Mouse (Mus musculus): ENCODE results near the gene Coro2b.

The Coro2b gene

DNA sequence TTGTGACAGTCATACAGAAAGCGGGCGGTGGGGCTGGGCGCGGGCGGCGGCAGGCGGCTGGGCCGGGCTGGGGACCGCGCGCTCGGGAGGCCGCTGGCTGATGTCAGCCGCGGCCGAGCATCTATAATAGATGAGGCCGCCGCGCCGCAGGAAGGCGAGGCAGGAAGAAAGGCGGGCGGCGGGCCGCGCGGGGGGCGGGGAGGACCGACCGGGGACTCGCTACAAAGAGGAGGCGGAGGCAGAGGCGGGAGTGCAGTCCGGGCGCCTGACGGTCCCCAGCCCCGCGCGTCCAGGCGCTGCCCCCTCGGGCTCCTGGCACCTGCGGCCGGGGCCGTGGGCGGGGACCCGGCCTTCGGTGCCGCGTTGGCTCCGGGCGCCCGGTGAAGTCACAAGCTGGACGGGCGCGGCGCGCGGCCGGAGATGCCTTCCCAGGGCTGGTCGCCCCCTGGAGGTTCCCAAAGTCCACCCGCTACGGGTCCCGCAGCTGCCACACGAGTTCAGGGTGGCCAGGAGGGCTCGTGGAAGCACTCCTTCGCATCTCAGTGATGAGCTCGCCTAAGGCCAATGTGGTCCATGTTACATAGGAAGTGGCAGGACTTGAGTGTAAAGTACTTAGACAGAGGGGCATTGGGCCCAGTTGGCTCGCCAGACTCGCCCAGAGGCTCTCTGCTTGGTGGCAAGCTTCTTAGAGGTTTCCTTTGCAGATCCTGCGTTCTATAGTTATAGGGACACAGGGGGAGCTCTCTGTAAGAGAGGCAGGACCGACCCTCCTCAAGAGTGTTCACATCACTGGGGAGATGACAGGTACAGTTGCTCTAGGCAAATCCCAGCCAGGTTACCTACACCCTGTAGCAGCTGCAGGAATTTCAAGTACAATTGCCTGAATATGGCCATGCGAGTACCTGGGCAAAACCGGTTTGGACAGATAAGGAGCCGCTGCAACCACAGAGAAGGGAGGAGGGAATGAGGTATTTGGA is at the start of gene Coro2b:
TSS of gene Coro2b (minus strand) at position 390 of the 977 bp plus-strand sequence.
- peak; percentile 84 to 85 for DNase-seq

DNA sequence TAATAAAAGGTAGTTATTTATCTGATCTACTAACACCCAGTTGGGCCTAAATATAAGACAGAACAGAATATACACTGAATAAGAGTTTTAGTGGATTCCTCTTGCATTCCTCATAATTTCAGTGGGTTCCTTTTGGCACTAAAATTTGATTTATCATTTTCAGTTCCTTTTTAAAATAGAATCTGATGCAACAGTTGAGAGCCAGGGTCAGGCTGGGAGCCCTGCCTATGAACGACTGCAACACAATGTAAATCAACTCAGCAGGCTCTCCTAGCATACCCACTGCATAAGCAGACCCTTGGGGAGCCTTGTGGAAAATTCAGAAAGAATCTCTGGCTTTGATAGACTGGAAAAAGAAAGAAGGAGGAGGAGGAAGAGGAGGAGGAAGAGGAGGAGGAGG is 40.7 kb upstream of the Coro2b start:
- no peak for DNase-seq

GRCm38 (mm10) chr9:62569121-62569520 is 32.3 kb upstream of the Coro2b start:
- no peak for DNase-seq

GRCm38 (mm10) chr9:62567818-62568217 is 31.0 kb upstream of the Coro2b start:
- no peak for DNase-seq

- no peak for DNase-seq
These were observed 25.4 kb upstream of the Coro2b start for GRCm38 (mm10) chr9:62562236-62562635.

GRCm38 (mm10) chr9:62560432-62560831 is 23.6 kb upstream of the Coro2b start:
- DNase-seq, result no peak

DNA sequence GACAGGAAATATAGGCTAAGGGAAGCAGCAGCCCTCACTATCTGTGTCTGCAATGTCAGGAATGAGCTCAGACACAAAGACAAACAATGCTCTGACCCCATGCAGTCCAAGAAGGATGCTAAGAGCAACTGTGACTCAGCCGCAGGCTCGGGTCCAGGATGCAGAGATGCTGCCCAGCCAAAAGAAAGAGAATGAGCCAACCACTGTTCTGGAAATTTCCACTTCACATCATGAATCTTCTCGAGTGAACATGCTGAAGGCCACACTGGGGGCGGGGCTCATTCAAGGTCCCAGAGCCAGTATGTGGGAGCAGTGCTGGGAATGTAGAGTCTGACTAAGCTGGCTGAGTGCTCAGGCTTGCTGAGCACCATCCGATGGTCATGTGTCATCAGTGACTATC is 23.2 kb upstream of the Coro2b start:
- DNase-seq, result no peak

DNA sequence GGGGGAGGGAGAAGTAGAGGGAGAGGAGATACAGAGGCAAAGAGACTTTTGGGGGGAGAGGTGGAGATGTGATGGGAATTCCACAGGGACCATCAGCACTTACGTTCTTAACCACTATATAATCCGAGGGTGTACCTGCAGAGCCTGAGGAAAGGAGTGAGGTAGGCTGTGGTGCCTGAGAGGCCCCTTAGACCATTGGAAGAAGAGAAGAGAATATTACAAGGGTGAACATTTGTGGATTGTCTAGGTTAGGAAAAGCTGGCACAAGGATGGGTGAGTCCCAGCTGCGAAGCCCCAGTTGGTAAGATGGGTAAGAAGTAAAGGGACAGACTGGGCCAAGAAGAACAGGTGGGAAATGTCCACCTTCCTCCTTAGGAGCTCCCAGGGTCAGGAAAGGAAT is 22.6 kb upstream of the Coro2b start:
- DNase-seq, result no peak

- no peak for DNase-seq
These were observed 21.2 kb upstream of the Coro2b start for GRCm38 (mm10) chr9:62558058-62558457.

DNA sequence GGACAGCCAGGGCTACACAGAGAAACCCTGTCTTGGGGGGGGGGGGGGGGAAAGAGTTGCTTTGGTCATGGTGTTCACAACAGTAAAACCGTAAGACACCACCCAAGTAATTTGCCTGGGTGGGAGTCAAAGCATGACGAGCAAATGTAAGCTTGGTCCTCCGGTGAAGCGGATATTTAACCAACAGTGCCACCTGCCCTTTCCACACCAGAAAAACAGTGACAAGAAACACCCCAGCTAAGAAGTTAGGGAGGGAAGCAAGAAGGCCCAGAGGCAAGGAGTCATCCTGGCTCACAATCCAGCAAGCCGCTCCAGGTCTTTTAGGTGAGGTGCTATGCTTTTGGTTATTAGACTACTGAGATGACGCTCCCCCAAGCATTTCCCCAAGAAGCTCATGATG is 19.9 kb upstream of the Coro2b start:
- DNase-seq, result no peak

DNA sequence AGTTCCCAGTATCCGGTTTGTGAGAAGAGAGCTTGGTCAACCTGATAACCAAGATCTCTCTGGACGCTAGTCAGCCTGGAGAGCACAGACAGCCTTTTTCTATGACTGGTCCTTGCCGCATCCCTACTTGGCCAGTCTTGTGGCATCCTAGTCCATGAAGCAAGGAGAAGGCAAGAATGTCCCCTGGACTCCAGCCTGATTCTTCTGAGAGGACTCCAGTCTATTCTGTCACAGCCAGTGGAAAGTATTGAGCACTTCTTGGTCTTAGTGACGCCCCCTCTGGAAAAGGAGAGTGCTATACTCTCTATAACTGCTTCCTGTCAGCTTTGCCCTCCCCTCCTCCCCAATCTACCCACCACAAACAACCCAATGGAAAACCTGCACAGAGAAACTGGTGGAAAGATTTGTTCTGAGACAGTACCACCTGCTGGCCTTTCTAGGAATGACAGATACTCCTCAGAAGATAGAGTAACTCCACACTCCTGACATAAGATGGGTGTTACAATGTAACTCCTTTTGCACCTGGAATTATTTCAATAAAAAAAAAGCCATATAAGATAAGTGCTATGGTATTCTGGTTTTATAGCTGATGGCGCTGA is 18.5 kb upstream of the Coro2b start:
- no peak for DNase-seq

- no peak for DNase-seq
These were observed 17.8 kb upstream of the Coro2b start for GRCm38 (mm10) chr9:62554606-62555005.

DNA sequence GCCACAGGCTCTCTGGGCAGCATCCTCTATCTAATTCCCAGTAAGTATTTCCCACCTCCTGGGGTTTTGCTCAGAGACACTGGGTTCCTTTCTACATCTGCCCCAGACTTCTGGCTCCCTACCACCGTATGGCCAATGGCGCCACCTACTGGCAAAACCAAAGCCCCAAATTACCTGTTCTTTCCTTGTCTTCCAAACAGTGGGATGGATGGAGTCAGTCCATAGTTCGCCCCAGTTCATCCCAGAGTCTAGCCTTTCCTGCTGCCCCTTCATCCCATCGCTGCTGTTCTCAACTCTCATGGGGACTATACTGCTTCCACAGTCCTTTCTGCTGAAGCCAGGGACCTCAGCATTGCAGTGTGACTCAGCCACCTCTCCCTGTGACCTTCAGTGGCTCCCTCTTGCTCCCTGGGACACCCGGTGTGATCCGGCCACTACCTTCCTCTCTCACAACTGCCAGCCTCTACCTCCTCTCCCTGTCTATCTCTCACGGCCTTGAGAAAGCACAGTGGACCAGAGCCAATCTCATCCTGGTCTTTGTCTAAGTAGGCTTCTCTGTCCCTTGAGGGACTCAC is 16.6 kb upstream of the Coro2b start:
- DNase-seq, result peak; percentile 54 to 64

DNA sequence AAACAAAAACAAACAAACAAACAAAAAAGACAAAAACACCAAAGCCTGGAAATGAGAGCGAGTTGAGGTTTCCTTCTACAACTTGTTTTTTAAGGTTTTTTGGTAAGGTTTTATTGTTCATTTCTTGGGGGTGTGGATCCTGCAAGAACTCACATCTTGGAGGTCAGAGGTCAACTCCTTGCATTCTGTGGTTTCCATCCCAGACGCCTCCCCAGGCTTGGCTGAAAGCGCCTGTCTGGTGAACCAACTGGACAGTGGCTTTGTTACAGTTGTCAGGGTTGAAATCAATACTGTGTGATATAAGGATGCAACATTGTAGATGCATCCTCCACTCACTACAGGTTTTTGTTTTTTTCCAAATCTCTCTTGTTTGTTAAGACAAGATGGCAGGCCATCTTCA is 14.7 kb upstream of the Coro2b start:
- no peak for DNase-seq

DNA sequence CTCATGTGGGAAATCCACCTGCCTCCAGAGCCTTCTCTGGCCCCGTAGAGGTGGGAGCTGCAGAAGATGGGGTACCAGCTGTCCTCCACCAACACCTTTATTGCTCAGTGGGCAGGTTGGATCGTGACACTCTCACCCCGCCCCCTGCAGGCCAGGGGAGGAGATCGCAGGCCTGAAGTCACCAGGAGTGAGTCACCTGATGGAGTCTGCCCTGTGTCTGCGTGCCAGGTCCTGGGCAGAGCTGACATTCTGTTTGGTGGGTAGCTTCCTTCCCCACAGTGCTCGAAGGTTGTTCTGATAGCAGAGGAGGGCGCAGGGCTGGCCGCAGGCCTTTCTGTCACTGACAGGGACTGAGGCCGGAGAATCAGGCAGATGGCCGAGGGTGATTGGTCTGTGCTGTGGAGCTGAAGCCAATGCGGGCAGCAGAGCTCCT is 13.8 kb upstream of the Coro2b start:
- DNase-seq, result peak; percentile 78 to 80

GRCm38 (mm10) chr9:62549809-62550208 is 13.0 kb upstream of the Coro2b start:
- DNase-seq, result peak; percentile 77 to 87

DNA sequence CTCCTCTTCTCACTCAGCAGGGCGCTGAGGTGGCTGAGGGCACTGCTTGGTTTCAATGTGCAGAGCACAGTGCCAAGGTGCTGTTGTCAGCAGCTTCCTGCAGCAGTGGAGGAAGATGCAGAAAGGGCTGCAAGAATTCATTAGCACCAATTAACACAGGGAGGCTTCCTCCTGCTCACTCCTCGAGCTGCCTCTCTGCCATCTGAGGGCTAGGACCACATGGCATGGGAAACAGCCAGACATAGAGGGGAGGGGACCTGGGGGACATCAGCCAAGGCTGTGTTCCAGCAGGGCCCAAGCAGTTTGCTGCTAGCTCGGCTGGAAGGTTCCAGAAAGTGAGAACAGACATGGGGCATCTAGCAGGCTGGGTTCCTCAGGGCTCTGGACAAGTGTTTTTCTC is 10.6 kb upstream of the Coro2b start:
- no peak for DNase-seq

DNA sequence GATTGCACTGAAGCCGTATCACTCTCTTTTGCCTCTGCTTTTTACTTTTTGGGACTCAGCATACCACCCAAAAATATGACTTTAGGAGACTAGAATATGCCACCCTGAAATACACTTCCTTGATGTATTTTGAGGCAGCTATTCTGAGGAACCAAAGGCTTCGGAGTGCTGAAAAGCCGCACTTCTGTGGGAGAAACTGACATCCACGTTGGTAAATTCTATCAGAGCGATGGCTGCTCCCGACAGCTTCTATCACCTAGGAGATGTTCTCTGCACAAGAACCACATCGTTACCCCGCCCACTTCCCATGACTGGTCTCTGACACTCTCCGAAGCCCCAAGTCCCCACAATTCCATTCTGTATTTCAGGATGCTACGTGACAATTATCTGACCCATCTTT is 8.0 kb upstream of the Coro2b start:
- DNase-seq, result no peak

DNA sequence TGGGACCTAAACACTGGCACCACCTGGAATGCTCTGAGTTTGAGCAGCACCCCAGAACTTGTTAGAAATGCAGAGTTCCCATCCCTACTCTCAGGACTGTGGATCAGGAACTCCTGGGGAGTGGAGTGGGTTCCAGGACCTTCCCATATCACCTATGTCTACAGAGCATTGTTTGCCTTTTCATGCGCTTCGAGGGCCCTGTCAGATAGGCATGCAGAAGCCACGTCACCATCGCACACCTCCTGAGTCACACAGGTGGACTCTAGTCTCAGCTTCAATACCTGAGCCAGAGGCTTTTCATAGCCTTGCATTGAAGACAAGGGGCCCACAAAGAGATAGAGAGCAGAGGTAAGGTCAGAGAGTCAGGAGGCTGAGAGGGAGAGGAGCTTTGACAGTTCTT is 7.0 kb upstream of the Coro2b start:
- no peak for DNase-seq

DNA sequence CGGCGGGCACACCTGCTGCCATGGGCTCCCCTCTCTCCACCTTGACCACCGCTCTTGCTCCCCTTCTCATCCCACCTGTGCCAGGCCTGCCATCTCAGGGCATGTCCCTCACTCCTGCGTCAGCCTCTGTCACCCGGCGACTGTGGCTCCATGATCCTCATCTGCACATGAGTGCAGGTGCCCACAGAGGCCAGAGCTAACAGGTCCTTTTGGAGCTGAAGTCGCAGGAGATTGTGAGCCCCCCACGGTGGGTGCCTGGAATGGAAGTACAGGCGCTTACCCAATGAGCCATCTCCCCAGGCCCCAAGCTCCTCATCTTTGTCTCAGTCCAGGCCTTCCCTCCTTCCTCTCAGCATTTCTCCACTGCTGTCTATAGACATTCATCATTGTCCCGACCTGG is 4.8 kb upstream of the Coro2b start:
- DNase-seq, result no peak

- DNase-seq, result peak; percentile 22 to 36
These were observed 4.3 kb upstream of the Coro2b start for GRCm38 (mm10) chr9:62541182-62541581.

DNA sequence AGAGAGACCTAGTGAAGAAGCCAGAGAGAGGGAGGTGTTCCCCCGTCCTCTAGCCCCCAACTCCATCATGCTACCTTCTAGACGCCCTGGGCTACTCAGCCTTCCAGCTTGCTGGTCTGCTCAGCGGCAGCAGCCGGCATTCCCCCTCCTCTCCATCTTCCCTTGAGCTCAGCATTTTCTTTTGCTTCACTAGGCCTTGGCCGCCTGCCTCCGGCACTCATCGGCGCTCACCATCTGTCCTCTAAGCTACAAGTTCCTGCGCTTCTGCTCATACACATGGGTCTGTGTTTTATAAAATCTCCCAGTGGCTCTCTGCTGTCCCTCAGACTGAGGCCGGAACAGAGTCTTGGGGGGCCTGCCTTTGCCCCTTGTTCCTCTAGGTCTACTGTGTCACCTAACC is 3.9 kb upstream of the Coro2b start:
- DNase-seq, result no peak

GRCm38 (mm10) chr9:62540166-62540565 is 3.3 kb upstream of the Coro2b start:
- DNase-seq, result no peak

DNA sequence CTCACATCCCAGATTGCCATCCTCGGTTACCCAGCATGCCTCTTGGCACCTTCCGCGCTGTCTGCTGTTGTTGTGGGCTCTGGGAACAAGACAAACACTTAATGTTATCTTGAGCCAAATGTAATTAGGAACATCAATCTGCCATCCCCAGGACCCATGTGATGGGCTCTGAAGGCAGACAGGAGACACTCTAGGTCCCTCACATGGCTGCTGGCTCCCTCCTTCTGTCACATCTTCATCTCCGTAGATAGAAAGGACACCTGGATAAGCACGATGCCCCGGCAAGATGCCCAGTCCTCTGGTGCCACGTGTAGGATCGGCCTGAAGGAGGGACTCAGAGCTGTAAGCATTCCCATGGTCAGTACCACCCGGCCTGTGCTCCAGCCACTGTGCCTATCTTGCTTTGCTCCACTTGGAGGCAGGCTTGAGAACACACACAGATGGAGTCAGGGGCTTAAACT is 2.4 kb upstream of the Coro2b start:
- DNase-seq, result no peak
